Mouse (Mus musculus) midbrain, postnatal 0 days (tissue): ENCODE measurements around the gene E130308A19Rik. TPM values are rescaled to one million over a fixed set of nuclear protein-coding genes. Genes with fewer than 3 reads are reported as not detected.

ENCODE experiments used
- ATAC-seq: fragments of 200-750 bp; cut with Nextera tagmentation; 2 replicates; pipeline ENCODE4 v1.8.0; 2017; ENCODE audit warnings: moderate number of reproducible peaks, mild to moderate bottlenecking, moderate TSS enrichment, moderate library complexity; ENCODE audit not compliant: low FRiP score
- DNase-seq: peaks from one replicate; pipeline ENCODE4 v3.0.0-alpha.2; 2015; ENCODE audit warnings: low spot score
- H3K27ac ChIP-seq: fragments of 300-500 bp; sonication (generic); 2 replicates; pipeline ENCODE4 v1.5.1; 2014; ENCODE audit warnings: low read depth, mild to moderate bottlenecking, low read length, mixed read lengths
- H3K27me3 ChIP-seq: fragments of 300-500 bp; sonication (generic); 2 replicates; pipeline ENCODE4 v1.6.1; 2014; ENCODE audit warnings: low read length, control low read depth, mixed read lengths; ENCODE audit not compliant: insufficient read depth
- H3K36me3 ChIP-seq: fragments of 300-500 bp; sonication (generic); 2 replicates; pipeline ENCODE4 v1.6.1; 2014; ENCODE audit warnings: low read length, control low read depth, mixed read lengths; ENCODE audit not compliant: insufficient read depth
- H3K4me1 ChIP-seq: fragments of 300-500 bp; sonication (generic); 2 replicates; pipeline ENCODE4 v1.6.1; 2014; ENCODE audit warnings: mild to moderate bottlenecking, control low read depth, antibody characterized with exemption, low read length, mixed read lengths; ENCODE audit not compliant: insufficient read depth
- H3K4me2 ChIP-seq: fragments of 300-500 bp; sonication (generic); 2 replicates; pipeline ENCODE4 v1.6.1; 2014; ENCODE audit warnings: low read depth, mild to moderate bottlenecking, low read length, mixed read lengths; ENCODE audit not compliant: poor library complexity, severe bottlenecking
- H3K4me3 ChIP-seq: fragments of 300-500 bp; sonication (generic); 2 replicates; pipeline ENCODE4 v1.5.1; 2014; ENCODE audit warnings: low read depth, mild to moderate bottlenecking, low read length, moderate library complexity
- H3K9ac ChIP-seq: fragments of 300-500 bp; sonication (generic); replicated peaks from 2 replicates; pipeline ENCODE4 v1.6.1; 2014; ENCODE audit warnings: mild to moderate bottlenecking, low read length, moderate library complexity, mixed read lengths; ENCODE audit not compliant: poor library complexity, severe bottlenecking
- H3K9me3 ChIP-seq: fragments of 300-500 bp; sonication (generic); 2 replicates; pipeline ENCODE4 v1.6.1; 2016; ENCODE audit warnings: low read length, control low read depth
- CTCF ChIP-seq: IDR thresholded peaks from 2 replicates; pipeline ENCODE4 v1.5.1; 2016; ENCODE audit warnings: antibody characterized with exemption, mild to moderate bottlenecking
- WGBS: fragments of 180-500 bp; shearing (Covaris S2); extraction: QIAGEN DNeasy Blood & Tissue Kit; methylation state at CpG from one replicate; pipeline ENCODE4 v1.1.7; 2014; 5-methylcytosine and 5-hydroxymethylcytosine counted together
- polyA plus RNA-seq: library from polyadenylated mRNA; unstranded; fragments of >200 nt; fragmentation: Nextera tagmentation; extraction: Ambion mirVana; gene quantifications from 2 replicates; pipeline ENCODE4 v1.2.1, GENCODE M21; 2015
- total RNA-seq: library from RNA; depleted of rRNA; stranded (reverse); fragments of >200 nt; gene quantifications from 2 replicates; pipeline ENCODE4 v1.2.3, GENCODE M21; 2014

Gene E130308A19Rik
- total and polyA plus RNA-seq, 2 experiments from 2014 or later = 27.9 to 33.5 TPM

GRCm38 (mm10) chr4:59682491-59682890 lies 56.5 kb downstream of the E130308A19Rik start:
- Histone ChIP-seq H3K4me3 (no peak overlapping the region), H3K9ac (no peak overlapping the region), H3K27ac (no peak overlapping the region), H3K36me3 (no peaks in the 10 kb centered on the region), H3K4me2 (no peak overlapping the region), H3K27me3 (no peaks in the 10 kb centered on the region), H3K9me3 (no peaks in the 10 kb centered on the region), H3K4me1 (no peaks in the 10 kb centered on the region)
- ATAC-seq = no peak
- TF ChIP-seq CTCF = no peak
- no peak for DNase-seq
- 84% methylated on average over 3 of the region's 3 CpGs for WGBS

GRCm38 (mm10) chr4:59682950-59683349 lies 56.9 kb downstream of the E130308A19Rik start:
- ATAC-seq = no peak
- no peak overlapping the region for H3K27ac ChIP-seq
- no peak overlapping the region for H3K9ac ChIP-seq
- H3K36me3 ChIP-seq = no peaks in the 10 kb centered on the region
- no peak for TF ChIP-seq CTCF
- no peak overlapping the region for H3K4me3 ChIP-seq
- no peaks in the 10 kb centered on the region for H3K9me3 ChIP-seq
- WGBS = 82% methylated on average over 10 of the region's 10 CpGs
- H3K4me1 ChIP-seq = no peaks in the 10 kb centered on the region
- no peak overlapping the region for H3K4me2 ChIP-seq
- no peaks in the 10 kb centered on the region for H3K27me3 ChIP-seq
- DNase-seq = no peak

- Histone ChIP-seq H3K4me2 (no peak overlapping the region), H3K27ac (no peak overlapping the region), H3K27me3 (no peaks in the 10 kb centered on the region), H3K9ac (no peak overlapping the region), H3K9me3 (no peaks in the 10 kb centered on the region), H3K4me1 (no peaks in the 10 kb centered on the region), H3K4me3 (no peak overlapping the region), H3K36me3 (no peaks in the 10 kb centered on the region)
- DNase-seq (no peak), ATAC-seq (no peak)
- 82% methylated on average over 4 of the region's 4 CpGs for WGBS
- TF ChIP-seq CTCF = no peak
Measured at GRCm38 (mm10) chr4:59684306-59684705, 58.3 kb downstream of the E130308A19Rik start.

- no peaks in the 10 kb centered on the region for H3K9me3 ChIP-seq
- H3K9ac ChIP-seq = no peak overlapping the region
- no peaks in the 10 kb centered on the region for H3K27me3 ChIP-seq
- no peak overlapping the region for H3K27ac ChIP-seq
- no peak overlapping the region for H3K4me3 ChIP-seq
- H3K4me2 ChIP-seq = no peak overlapping the region
- peak; percentile 30 for DNase-seq
- no peaks in the 10 kb centered on the region for H3K4me1 ChIP-seq
- ATAC-seq = no peak
- no peak for TF ChIP-seq CTCF
- peaks cover 9% of the 10 kb centered on the region for H3K36me3 ChIP-seq
- WGBS = 57% methylated on average over 4 of the region's 4 CpGs
Measured at GRCm38 (mm10) chr4:59686716-59687115, 60.7 kb downstream of the E130308A19Rik start.

- H3K36me3 ChIP-seq = peaks cover 9% of the 10 kb centered on the region
- H3K9ac ChIP-seq = no peak overlapping the region
- no peaks in the 10 kb centered on the region for H3K27me3 ChIP-seq
- TF ChIP-seq CTCF = no peak
- 82% methylated on average over 4 of the region's 4 CpGs for WGBS
- H3K4me2 ChIP-seq = no peak overlapping the region
- DNase-seq = no peak
- no peak overlapping the region for H3K27ac ChIP-seq
- H3K4me1 ChIP-seq = no peaks in the 10 kb centered on the region
- H3K9me3 ChIP-seq = no peaks in the 10 kb centered on the region
- no peak for ATAC-seq
- H3K4me3 ChIP-seq = no peak overlapping the region
Measured at GRCm38 (mm10) chr4:59689055-59689454, 63.0 kb downstream of the E130308A19Rik start.

- H3K27ac ChIP-seq = no peak overlapping the region
- no peaks in the 10 kb centered on the region for H3K4me1 ChIP-seq
- peaks cover 9% of the 10 kb centered on the region for H3K36me3 ChIP-seq
- ATAC-seq (0 out of 2 replicates have a peak, but pooled peaks have one; percentile 13), DNase-seq (peak; percentile 45)
- TF ChIP-seq CTCF = no peak
- H3K9ac ChIP-seq = no peak overlapping the region
- no peaks in the 10 kb centered on the region for H3K27me3 ChIP-seq
- WGBS = 39% methylated on average over 4 of the region's 4 CpGs
- H3K9me3 ChIP-seq = no peaks in the 10 kb centered on the region
- no peak overlapping the region for H3K4me2 ChIP-seq
- no peak overlapping the region for H3K4me3 ChIP-seq
Measured at GRCm38 (mm10) chr4:59690145-59690544, 64.1 kb downstream of the E130308A19Rik start.
